Mouse (Mus musculus) heart, postnatal 36 days (tissue): Measurements from ENCODE around the gene Atrnl1. TPM values are rescaled to one million over a fixed set of nuclear protein-coding genes. Genes with fewer than 3 reads are reported as not detected.
"Not testable (repeated sequence)": the region's sequence is repeated elsewhere in the genome, so short reads cannot be mapped to it uniquely, and the experiment has no call there.

ENCODE experiments used
- DNase-seq, 2 experiments: peaks; one replicate each; pipeline ENCODE4 v3.0.0; 2021 to 2022
- intact Hi-C: fragments of 180-260 bp; cut with DNase I; formaldehyde crosslinking; loops from one replicate; pipeline ENCODE4 v1.15.1; 2025
- total RNA-seq, 2 experiments: library from RNA; stranded (reverse); gene quantifications; 2 replicates each; pipeline ENCODE4 v1.2.3; 2021

The Atrnl1 gene
- total RNA-seq, 2 experiments from 2014 or later: 15.4 to 15.8 TPM

DNA sequence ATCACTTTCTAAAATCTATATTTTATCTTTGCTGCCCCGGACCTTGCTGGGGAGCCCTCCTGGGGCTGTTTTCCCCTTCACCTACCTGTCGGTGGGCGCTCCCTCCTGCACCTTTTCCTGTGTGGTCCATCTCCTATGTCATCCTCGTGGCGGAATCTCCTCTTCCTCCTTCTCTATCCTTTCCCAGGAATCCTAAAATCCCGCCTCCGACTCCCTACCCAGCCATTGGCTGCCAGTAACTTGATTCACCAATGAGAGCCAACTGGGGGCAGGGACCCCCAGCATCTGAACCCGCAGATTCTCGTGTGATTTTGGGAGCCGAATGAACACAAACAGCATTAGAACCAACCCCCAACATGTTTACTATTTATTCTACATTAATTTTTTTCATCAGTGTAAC is 57.1 kb downstream of the Atrnl1 start:
- DNase-seq: no peak
- intact Hi-C loops: no loop called here

DNA sequence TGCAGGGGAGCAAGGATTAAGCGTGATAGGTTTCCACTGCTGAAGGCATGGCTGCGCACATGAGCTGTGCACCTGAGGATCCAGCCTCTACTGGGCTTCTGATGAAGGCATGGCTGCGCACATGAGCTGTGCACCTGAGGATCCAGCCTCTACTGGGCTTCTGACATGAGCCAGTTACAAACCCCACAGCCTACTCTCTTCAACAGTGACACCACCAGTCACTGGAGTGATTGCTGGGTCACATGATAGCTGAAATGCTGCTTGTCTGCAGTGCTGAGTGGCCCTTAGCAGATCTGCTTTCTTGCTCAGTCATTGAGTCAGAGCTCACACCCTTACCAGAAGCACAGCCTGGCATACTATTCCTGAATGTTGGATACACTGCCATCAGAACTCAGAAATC is 68.6 kb downstream of the Atrnl1 start:
- intact Hi-C loops: no loop called here

DNA sequence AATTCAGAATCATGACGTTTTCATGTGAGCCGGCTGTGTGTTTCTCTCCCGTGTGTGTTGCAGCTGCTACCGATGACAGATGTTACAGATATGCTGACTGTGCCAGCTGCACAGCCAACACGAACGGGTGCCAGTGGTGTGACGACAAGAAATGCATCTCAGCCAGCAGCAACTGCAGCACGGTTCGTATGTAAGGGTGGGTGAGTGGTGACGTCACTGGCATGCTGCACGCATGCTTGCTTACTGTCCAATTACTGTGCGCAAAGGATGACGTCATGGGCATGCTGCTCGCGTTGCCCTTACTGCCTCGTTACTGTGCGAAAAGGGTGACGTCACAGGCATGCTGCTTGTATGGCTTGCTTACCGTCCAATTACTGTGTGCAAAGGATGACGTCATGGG is 75.8 kb downstream of the Atrnl1 start:
- DNase-seq: no peak
- intact Hi-C loops: no loop called here

More for the DNA sequence above, 68.6 kb downstream of the Atrnl1 start:
- no peak for DNase-seq

DNA sequence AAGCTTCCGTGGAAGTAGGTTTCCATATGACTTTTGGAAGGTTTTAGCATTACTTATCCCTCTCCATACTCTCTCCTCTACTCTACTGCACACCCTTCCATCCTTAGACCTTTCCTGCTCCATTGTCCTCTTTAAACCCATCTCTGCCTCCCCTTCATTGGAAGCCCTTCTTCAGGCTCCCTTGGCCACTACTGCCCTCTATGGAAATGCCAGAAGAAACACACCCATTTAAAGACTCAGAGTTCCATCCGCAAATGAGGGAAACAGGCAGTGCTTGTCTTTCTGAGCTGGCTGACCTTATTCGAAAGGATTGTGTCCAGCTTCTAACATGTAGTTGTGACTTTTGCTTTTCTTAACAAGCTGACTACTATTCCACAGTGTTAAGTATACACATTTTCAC is 81.7 kb downstream of the Atrnl1 start:
- no peak for DNase-seq
- intact Hi-C loops: no loop called here

DNA sequence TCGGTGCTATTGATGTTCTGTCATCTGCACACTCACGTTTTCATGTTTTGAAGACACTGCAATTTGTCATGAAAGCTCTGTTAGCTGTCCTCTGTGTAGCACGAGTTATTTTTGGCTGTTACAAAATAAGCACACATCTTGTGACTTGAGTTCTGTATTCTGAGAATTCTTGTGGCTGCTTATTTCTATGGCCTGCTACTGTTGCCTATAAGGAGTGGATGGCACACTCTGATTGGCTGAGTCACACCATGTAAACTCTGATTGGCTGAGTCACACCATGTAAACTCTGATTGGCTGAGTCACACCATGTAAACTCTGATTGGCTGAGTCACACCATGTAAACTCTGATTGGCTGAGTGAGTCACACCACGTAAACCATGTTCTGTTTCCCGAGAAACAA is 85.9 kb downstream of the Atrnl1 start:
- DNase-seq, intact Hi-C loops: not testable (repeated sequence)

DNA sequence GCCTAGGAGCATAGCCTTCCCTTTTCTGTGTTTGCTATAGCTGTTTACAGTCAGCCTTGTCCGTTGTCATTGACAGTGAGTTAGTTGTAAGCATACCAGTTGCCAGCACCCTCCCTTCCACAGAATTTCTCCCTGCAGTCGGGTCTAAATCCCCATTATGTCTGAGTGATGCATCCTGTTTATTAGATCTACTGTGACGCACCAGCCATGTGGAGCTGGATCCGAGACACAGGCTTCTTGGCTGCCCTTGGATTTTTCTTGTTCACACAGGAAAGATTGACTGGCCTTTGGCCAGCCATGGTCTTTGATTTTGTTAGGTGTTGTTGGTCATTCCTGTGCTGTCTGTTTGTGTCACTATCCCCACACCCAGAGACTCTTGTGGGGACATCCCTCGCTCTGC is 102.3 kb downstream of the Atrnl1 start:
- intact Hi-C loops: no loop called here
- no peak for DNase-seq

DNA sequence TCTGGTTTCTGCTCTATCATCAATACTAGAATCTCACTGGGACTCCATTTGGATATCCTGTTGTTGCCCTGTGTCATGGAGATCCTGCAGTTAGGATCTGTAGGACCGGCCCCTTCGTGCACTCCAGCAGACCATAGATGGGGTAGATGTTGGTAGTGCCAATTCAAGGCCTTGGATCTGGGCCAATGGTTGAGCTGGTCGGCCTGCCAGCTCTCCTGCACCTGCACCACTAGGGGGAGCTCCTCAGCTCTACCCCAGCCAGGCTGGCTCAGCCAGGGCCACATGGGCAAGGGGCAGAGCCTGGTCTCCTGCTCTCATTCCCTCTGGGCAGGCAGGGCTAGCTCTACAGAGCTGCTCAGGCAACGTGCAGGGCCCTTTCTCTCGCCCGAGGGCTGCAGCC is 114.1 kb downstream of the Atrnl1 start:
- DNase-seq: peak; percentile 22 to 42

DNA sequence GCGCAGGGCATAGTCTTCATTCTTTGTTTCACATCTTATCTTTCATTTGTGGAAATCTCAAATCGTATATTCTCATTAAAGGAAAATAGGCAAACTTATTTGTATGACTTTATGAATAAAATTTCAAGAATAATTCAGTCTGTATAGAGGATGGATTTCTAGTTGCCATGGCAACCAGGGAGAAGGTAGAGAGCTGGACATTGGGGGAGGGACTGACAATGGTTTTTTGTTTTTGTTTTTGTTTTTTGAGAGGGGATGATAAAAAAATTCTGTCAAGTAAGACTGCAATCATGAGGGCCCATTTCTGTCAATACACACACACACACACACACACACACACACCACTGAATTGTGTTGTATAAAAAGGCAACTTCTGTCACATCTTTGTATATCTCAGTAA is 114.5 kb downstream of the Atrnl1 start:
- no peak for DNase-seq
- intact Hi-C loops: no loop called here

More for the DNA sequence above, 114.1 kb downstream of the Atrnl1 start:
- intact Hi-C loops: no loop called here

DNA sequence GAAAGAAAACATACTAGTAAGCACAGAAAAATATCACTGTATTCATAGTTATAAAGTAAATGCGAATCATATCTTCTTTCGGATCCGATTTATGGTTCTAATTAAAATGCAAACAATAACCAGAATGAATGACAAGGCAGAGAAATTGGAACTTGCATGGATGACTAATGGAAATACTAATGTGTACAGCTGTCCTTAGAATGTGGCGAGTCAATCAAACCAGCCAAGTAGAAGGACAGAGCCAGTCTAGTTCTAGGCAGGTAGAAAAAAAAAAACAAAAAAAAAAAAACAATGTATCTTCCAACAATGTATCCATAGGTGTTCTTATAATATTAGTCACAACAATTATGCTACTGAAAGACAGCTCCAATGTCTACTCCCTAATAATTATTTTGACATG is 116.2 kb downstream of the Atrnl1 start:
- intact Hi-C loops: no loop called here
- no peak for DNase-seq

DNA sequence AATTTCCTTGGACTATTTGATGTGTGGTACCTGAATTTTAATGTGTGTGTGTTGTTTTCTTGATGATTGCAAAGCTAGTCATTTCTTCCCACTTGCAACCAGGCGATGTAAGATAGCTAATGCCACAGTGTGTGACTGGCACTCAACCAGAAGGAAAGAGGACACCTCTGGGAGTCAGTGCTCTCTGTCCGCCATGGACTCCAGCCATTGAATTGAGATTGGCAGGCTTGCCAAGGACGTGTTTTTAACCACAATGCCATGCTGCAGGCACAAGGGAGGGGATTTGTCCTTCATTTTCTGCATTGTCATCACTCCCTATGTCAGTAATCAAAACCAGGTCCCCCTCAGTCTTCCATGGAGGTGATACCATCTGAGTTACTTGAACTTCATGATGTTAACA is 126.6 kb downstream of the Atrnl1 start:
- intact Hi-C loops: no loop called here
- no peak for DNase-seq

DNA sequence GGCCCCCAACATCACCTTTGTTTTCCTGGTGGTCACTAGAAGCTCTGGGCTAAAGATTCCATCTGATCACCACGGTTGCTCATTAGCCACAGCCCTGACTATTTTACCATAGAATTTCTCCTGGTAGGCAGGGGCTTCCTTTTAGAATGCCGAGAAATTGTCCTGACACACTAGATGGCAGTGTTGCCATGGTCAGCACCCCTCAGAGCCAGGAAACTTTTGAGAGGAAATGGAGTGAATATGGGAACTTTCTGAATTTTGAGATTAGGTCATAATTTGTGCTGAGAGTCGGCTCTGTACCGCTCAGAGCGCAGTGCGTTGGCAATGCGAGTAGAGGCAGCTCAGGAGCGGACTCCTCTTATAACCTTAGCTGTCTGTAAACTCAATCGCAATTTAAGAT is 134.7 kb downstream of the Atrnl1 start:
- DNase-seq: peak; percentile 19 to 20
- intact Hi-C loops: loop anchor here (2.0 kb wide), 2 partner anchors 723 to 813 kb away; no protein-coding TSS in a partner anchor

DNA sequence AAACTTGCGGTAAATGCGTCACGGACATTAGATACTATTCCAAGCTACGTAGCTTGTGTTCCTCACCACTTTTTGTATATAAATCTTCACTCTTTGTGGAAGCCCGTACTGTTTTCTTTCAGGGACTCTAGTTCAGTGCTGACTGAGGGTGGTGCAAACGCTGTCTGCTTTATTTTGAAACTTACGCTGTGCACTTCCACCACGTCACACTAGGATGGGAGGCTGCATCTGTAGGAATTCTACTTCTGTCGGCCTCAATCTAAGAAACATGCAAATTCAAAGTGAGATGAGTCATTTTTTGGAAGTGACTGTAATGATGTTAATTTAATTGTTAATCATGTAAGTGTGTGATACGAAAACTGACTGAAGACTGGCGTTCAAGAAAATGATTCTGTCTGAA is 135.7 kb downstream of the Atrnl1 start:
- intact Hi-C loops: no loop called here
- DNase-seq: no peak

DNA sequence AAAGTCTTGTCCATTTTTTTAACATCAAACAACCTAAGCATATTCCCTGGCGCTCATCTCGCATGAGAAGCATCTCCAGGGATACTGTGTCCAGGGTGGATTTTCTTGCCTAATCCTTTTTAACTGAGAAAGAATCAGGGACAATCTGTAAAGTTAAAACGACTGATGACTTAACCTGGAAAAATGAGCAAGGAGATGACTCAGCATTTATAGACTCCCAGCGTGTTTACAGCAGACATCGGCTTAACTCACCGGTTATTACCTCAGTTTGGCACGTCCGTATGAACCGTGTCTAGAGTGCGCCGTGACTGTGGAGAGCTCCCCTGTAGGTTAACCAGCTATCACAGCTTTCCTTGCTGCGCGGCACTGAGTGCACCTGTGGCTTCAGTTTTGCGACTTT is 141.4 kb downstream of the Atrnl1 start:
- intact Hi-C loops: no loop called here
- no peak for DNase-seq

DNA sequence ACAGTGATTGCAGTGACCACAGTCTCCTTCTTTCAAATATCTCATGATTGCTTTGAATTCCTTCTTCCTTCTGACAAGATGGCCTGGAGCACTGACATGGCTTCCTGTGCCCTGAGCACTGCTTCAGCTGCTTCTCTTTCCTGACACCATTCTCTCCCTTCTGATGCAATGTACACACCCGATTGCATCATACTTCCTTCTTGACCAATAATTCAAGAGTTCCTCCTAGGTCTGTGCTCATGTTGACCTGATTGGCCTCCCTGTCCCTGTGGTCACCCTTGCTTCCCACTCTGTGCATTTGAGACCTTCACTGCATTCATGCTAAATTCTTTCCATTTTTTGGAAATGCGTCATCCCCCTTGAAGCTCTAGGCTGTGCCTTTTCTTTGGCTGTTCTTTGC is 151.7 kb downstream of the Atrnl1 start:
- DNase-seq: no peak
- intact Hi-C loops: no loop called here

DNA sequence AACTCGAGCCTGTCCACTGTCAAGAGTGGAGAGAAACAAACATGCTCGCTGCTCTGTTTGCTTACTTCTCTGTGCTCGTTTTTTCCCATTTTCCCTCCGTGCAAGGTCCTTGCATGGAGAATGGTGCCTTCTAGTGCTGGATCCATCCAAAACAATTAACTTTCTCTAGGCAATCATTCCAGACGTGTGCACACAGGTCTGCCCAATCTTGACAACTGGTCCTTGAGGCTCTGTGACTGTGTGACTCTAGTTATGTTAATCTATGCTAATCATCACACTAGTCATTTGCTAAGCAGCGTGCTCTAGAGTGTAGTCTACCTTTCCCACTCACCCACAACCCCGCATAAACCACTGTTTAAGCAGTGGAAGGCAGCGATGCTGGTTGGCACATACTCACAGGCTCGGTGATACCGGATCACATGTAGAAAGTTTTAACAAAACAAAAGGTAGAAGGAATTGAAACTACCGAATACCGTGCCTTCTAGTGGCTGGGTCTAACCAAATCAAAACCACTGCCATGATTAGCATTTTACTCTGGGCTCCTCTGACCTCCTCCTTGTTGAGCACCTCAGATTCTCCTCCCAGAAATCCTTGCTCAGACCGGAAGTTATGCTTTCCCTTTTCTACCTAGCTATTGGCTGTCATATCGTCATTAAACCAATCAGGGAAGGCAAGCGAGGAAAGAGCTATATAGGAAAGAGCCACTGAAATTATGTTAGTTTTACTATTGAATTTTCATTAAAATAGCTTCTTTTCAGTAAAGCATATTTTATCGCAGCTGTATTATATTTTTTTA is 153.9 kb downstream of the Atrnl1 start:
- intact Hi-C loops: no loop called here
- DNase-seq: no peak

DNA sequence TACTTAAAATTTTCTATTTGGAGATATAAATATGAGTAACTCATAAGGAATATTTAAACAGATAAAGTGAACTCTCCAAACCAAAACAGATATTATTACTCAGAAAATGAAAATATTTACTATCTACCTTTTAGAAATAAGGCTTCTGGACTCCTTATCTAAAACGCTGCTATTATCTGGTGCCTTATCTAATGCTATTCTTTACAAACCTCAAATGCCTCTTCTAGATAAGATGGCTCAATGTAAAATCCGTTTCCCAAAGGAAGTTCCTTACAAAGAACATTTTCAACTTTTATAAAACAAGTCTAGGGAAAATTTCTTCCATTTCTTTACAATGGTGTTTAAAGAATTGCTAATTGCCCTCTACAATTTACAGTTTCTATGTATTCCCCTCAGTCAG is 156.2 kb downstream of the Atrnl1 start:
- intact Hi-C loops: no loop called here
- DNase-seq: no peak

DNA sequence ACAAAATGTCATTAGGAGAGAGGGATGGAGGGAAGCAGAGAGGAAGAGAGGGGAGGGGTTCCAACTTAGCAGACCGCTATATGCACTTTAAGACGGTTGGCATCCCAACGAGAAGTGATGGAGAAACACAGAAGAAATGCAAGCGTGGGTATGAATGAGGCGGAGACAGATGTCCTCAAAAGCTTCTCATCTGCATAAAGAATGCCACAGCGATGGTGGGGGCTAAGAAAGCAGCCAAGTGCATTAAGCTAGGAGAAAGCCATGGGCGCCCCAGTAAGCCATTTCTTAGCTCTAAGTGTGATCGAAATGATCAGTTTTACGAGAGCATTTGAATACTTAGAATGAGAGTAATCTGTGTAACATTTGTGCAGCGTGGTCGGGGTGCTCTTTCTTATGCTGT is 157.8 kb downstream of the Atrnl1 start:
- intact Hi-C loops: no loop called here

DNA sequence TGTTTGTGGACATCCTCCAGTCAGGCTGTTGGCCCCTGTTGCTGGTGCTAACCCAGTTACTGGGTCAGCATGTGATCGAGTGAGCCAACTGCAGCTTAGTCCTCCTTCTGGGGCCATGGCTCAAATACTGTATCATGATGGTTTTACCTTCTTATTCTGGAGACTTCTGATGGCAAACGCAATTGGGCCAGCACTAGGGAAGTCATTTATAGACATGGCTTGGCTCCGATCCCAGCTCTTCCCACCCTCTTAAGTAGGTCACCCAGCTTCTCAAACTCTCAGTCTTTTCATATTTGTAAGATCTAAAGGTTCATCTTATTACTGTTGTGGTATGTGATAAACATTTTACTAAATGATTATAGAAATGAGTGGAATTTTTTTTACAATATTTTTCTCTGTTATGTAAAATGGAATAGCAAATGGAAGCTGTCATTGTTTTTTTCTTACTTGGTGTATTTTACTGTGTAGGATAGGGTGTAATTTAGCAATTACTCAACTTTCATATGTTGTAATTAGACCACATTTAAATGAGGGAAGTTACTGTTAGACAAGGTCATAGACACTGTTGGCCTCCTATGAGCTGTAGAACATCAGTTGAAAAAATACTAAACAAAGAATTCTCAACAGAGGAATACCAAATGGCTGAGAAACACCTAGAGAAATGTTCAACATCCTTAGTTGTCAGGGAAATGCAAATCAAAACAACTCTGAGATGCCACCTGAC is 171.7 kb downstream of the Atrnl1 start:
- intact Hi-C loops: no loop called here
- DNase-seq: peak; percentile 6 to 11

More for the DNA sequence above, 157.8 kb downstream of the Atrnl1 start:
- no peak for DNase-seq

DNA sequence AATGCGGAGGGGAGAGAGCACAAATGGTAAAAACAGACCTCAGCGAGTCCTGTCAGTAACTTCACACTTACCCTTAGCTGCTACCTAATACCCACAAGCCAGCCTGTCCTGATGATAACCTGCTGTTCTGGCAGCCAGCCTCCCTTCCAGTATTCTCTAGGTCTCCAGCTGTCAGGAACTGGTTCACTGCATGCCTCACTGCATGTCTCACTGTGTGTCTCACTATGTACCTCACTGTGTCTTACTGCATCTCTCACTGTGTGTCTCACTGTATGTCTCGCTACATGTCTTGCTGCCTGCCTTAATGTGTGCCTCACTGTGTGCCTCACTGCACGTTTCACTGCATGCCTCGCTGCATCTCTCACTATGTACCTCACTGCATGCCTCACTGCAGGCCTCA is 175.9 kb downstream of the Atrnl1 start:
- DNase-seq: peak in 1 of 2 experiments; percentile 2
- intact Hi-C loops: no loop called here

DNA sequence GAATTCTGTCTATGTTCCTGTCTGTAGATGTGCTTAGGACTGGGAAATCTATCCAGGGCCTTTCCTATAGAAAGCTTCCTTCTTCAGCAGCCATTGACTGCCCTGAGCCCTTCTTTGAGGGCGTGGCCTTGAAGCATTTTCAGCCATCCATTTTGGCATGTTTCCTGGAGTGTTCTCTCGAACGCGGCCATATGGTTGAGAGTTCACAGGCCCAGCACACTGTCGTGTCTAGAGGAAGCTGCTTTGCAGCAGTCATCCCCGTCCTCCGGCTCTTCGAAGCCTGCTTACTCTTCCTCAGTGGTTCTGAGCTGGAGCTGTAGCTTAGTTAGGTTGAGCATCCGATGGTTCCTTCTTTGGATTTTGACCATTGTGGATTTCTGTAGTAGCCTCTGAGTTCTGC is 191.4 kb downstream of the Atrnl1 start:
- DNase-seq: no peak
- intact Hi-C loops: no loop called here

DNA sequence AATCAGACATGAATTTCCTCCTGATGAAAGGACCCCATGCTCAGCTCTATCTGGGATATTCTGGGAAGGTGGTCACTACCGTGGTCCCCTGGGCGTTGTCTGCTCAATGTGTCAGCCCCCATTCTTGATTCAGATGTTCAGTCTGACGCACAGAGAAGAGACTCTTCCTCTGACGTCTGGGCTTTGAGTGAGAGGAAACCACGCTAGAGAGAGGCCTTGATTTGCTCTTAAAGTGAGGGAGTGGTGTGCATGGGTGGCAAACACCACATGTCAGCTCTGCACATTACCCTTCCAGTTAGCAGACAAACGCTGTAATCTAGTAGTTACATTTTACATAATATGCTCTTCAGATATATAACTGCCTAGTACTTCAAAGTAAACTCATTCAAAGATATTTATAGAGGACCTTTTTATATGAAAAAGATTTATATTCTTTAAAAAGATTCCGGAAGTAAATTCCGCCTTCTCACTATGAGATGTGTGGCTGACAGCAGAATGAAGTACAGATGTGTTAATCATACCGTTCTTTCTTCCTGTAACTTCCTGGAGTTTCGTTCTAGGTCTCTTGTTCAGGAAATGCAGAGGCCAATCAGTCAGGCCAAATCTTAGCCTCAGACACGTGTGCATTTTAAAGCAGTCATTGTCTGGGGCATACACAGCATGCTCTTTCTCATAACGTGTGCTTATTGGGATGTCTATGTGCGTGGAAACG is 192.1 kb downstream of the Atrnl1 start:
- intact Hi-C loops: no loop called here
- DNase-seq: no peak

DNA sequence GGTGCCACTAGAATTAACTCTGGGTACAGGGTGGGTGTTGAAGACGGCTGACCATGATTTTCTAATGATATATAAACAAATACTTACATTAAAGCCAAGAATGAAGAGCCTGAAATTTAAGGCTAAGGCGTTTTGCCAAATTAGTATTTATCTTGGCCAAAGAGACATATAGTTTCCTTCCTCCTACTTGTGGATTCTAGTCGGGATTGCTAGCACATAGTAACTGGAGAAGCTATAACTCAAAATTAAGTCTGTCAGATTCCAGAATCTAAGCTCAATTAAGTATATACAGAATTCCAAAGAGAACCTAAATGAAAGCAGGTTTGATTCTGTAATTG is 192.6 kb downstream of the Atrnl1 start:
- intact Hi-C loops: no loop called here

More for the DNA sequence above, 192.6 kb downstream of the Atrnl1 start:
- DNase-seq: no peak
